Mouse (Mus musculus) stomach, postnatal 0 days (tissue): ENCODE measurements around the gene Ifna13. TPM values are rescaled to one million over a fixed set of nuclear protein-coding genes. Genes with fewer than 3 reads are reported as not detected.

Experiments
- ATAC-seq: fragments of 200-750 bp; cut with Nextera tagmentation; 2 replicates; pipeline ENCODE4 v1.8.0; 2017; ENCODE audit not compliant: low FRiP score, low TSS enrichment
- DNase-seq: peaks from one replicate; pipeline ENCODE4 v3.0.0-alpha.2; 2016; ENCODE audit warnings: low spot score
- H3K27ac ChIP-seq: fragments of 300-500 bp; sonication (generic); replicated peaks from 2 replicates; pipeline ENCODE4 v1.5.1; 2014; ENCODE audit warnings: mild to moderate bottlenecking, control low read depth
- H3K27me3 ChIP-seq: fragments of 300-500 bp; sonication (generic); 2 replicates; pipeline ENCODE4 v1.6.1; 2014; ENCODE audit warnings: low read length; ENCODE audit not compliant: control insufficient read depth, insufficient read depth
- H3K36me3 ChIP-seq: fragments of 300-500 bp; sonication (generic); 2 replicates; pipeline ENCODE4 v1.6.1; 2014; ENCODE audit warnings: low read length, mixed read lengths; ENCODE audit not compliant: control insufficient read depth, insufficient read depth
- H3K4me1 ChIP-seq: fragments of 300-500 bp; sonication (generic); replicated peaks from 2 replicates; pipeline ENCODE4 v1.6.1; 2014; ENCODE audit warnings: antibody characterized with exemption; ENCODE audit not compliant: control insufficient read depth, insufficient read depth
- H3K4me2 ChIP-seq: fragments of 300-500 bp; sonication (generic); replicated peaks from 2 replicates; pipeline ENCODE4 v1.6.1; 2014; ENCODE audit warnings: low read depth, mild to moderate bottlenecking, control low read depth, moderate library complexity
- H3K4me3 ChIP-seq: fragments of 300-500 bp; sonication (generic); 2 replicates; pipeline ENCODE4 v1.5.1; 2014; ENCODE audit warnings: low read depth, low read length, control low read depth
- H3K9ac ChIP-seq: fragments of 300-500 bp; sonication (generic); 2 replicates; pipeline ENCODE4 v1.6.1; 2014; ENCODE audit warnings: mild to moderate bottlenecking, low read length, control low read depth, mixed read lengths
- H3K9me3 ChIP-seq: fragments of 300-500 bp; sonication (generic); 2 replicates; pipeline ENCODE4 v1.6.1; 2016; ENCODE audit warnings: low read length; ENCODE audit not compliant: control insufficient read depth
- CTCF ChIP-seq: IDR thresholded peaks from 2 replicates; pipeline ENCODE4 v1.5.1; 2016; ENCODE audit warnings: antibody characterized with exemption, low read depth, mild to moderate bottlenecking, moderate library complexity
- EP300 ChIP-seq: optimal IDR thresholded peaks from 2 replicates; pipeline ENCODE3; 2016; ENCODE audit warnings: antibody characterized with exemption
- WGBS: fragments of 180-500 bp; shearing (Covaris S2); extraction: QIAGEN DNeasy Blood & Tissue Kit; methylation state at CpG from one replicate; pipeline ENCODE4 v1.1.7; 2014; 5-methylcytosine and 5-hydroxymethylcytosine counted together
- polyA plus RNA-seq: library from polyadenylated mRNA; unstranded; fragments of >200 nt; fragmentation: Nextera tagmentation; extraction: Ambion mirVana; gene quantifications from 2 replicates; pipeline ENCODE4 v1.2.1, GENCODE M21; 2015

Gene Ifna13
- not detected in 2 replicates for polyA plus RNA-seq

- Histone ChIP-seq H3K27ac (no peak within 1 kb of the TSS), H3K9ac (no peak within 1 kb of the TSS), H3K36me3 (no peaks in the 10 kb centered on the region), H3K4me3 (no peak within 1 kb of the TSS), H3K27me3 (no peaks in the 10 kb centered on the region), H3K4me1 (no peaks in the 10 kb centered on the region), H3K9me3 (no peaks in the 10 kb centered on the region), H3K4me2 (no peak within 1 kb of the TSS)
- WGBS = 44% methylated on average over 2 of the region's 2 CpGs
- ATAC-seq = no peak
- DNase-seq = no peak
- no peak for TF ChIP-seq EP300
- TF ChIP-seq CTCF = no peak
Measured at GRCm38 (mm10) chr4:88644359-88644758, at the start of gene Ifna13. Gene Ifna13, minus strand, starts transcription at chr4:88644459.

DNA sequence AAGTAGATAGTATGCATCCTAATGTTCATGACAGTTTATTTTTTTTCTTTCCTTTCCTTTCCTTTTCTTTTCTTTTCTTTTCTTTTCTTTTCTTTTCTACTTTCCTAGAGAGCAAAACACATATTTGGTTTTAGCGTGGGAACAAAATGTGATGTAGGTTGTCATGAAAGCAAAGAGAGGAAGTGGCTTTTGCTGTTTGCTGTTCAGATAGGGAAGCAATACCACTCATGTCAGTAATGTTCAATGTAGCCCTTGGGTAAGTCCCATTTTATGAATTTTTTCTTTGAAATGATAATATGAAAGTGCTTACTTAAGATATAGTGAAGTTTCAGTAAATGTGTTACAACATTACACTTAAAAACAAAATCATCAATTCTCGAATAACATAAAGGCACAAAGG, 49.1 kb upstream of the Ifna13 start:
- Histone ChIP-seq H3K4me2 (no peak overlapping the region), H3K4me3 (no peak overlapping the region), H3K4me1 (no peaks in the 10 kb centered on the region), H3K9me3 (no peaks in the 10 kb centered on the region), H3K27me3 (no peaks in the 10 kb centered on the region), H3K27ac (no peak overlapping the region), H3K36me3 (no peaks in the 10 kb centered on the region), H3K9ac (no peak overlapping the region)
- 74% methylated on average over 2 of the region's 2 CpGs for WGBS
- TF ChIP-seq EP300 (no peak), CTCF (no peak)
- DNase-seq = no peak
- ATAC-seq = no peak

- H3K4me3 ChIP-seq = no peak overlapping the region
- 66% methylated on average over 1 of the region's 1 CpGs for WGBS
- no peak overlapping the region for H3K4me2 ChIP-seq
- no peaks in the 10 kb centered on the region for H3K4me1 ChIP-seq
- H3K9ac ChIP-seq = no peak overlapping the region
- DNase-seq (no peak), ATAC-seq (no peak)
- no peaks in the 10 kb centered on the region for H3K27me3 ChIP-seq
- H3K27ac ChIP-seq = no peak overlapping the region
- H3K36me3 ChIP-seq = no peaks in the 10 kb centered on the region
- H3K9me3 ChIP-seq = no peaks in the 10 kb centered on the region
- TF ChIP-seq CTCF (no peak), EP300 (no peak)
Measured at GRCm38 (mm10) chr4:88692537-88692936, 48.3 kb upstream of the Ifna13 start.

- Histone ChIP-seq H3K4me2 (no peak within 1 kb of the TSS), H3K27ac (no peak within 1 kb of the TSS), H3K36me3 (no peaks in the 10 kb centered on the region), H3K9me3 (no peaks in the 10 kb centered on the region), H3K9ac (no peak within 1 kb of the TSS), H3K4me1 (no peaks in the 10 kb centered on the region), H3K4me3 (no peak within 1 kb of the TSS), H3K27me3 (no peaks in the 10 kb centered on the region)
- no peak for TF ChIP-seq CTCF
- no peak for TF ChIP-seq EP300
- DNase-seq (no peak), ATAC-seq (no peak)
- WGBS = 61% methylated on average over 2 of the region's 2 CpGs
Measured at GRCm38 (mm10) chr4:88691259-88691658, 47.0 kb upstream of the Ifna13 start, which contains the start of gene Ifnab. Gene Ifnab, minus strand, starts transcription at chr4:88691359.

DNA sequence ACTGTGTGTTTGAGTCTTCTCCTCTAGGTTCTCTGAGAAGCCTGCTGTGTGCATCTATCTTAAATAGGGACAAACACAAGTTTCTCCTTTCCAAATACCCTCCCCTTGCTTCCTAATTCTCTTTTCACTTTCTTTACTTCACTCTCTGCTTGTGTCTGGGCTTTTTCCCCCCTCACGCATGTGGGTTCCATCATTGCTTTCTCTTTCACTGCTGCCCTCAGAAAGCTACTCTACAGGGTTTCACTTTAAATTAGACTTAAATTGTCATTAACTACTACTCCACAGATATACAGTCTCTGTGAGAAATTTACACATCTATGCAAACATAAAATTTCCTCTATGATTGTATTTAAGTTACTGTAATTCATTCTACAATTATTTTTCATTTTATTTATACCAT, 39.6 kb upstream of the Ifna13 start, which contains the start of gene Ifna2:
TSS of gene Ifna2 (minus strand) at position 101 of the 400 bp plus-strand sequence.
- 77% methylated on average over 1 of the region's 1 CpGs for WGBS
- H3K4me3 ChIP-seq = no peak within 1 kb of the TSS
- H3K9me3 ChIP-seq = no peaks in the 10 kb centered on the region
- DNase-seq (no peak), ATAC-seq (no peak)
- H3K36me3 ChIP-seq = no peaks in the 10 kb centered on the region
- H3K4me1 ChIP-seq = no peaks in the 10 kb centered on the region
- no peak for TF ChIP-seq CTCF
- no peak for TF ChIP-seq EP300
- H3K4me2 ChIP-seq = no peak within 1 kb of the TSS
- H3K9ac ChIP-seq = no peak within 1 kb of the TSS
- H3K27ac ChIP-seq = no peak within 1 kb of the TSS
- H3K27me3 ChIP-seq = no peaks in the 10 kb centered on the region

GRCm38 (mm10) chr4:88681353-88681752, 37.1 kb upstream of the Ifna13 start:
- TF ChIP-seq EP300 (no peak), CTCF (no peak)
- Histone ChIP-seq H3K4me1 (no peaks in the 10 kb centered on the region), H3K9ac (no peak overlapping the region), H3K4me3 (no peak overlapping the region), H3K27ac (no peak overlapping the region), H3K9me3 (no peaks in the 10 kb centered on the region), H3K36me3 (no peaks in the 10 kb centered on the region), H3K4me2 (no peak overlapping the region), H3K27me3 (no peaks in the 10 kb centered on the region)
- DNase-seq (no peak), ATAC-seq (no peak)
- WGBS = 31% methylated on average over 3 of the region's 3 CpGs
